Mouse (Mus musculus): ENCODE data around the gene Trim46. TPM values are rescaled to one million over a fixed set of nuclear protein-coding genes. Genes with fewer than 3 reads are reported as not detected.
A peak's percentile ranks its signal among the peaks of the same experiment; 100 is the strongest.

Gene Trim46
- polyA plus RNA-seq, 1 experiment from 2014 or later = 4.7 TPM

GRCm38 (mm10) chr3:89229276-89229675, 16.8 kb downstream of the Trim46 start:
- H3K4me3 ChIP-seq (ENCODE audit: low read length) = peak overlapping the region; percentile 53
- H3K4me1 ChIP-seq (ENCODE audit: insufficient read depth, low read length) = peaks cover 54% of the 10 kb centered on the region
- H3K27ac ChIP-seq (ENCODE audit: low read length) = peak overlapping the region; percentile 84
- H3K27me3 ChIP-seq (ENCODE audit: insufficient read depth, low read length) = peaks cover 3% of the 10 kb centered on the region; the same call in 1 of the 2 replicates
- peak overlapping the region; percentile 81 for H3K4me2 ChIP-seq (replicated peaks; ENCODE audit: low read depth, low read length)
- WGBS = 42% methylated on average over 4 of the region's 4 CpGs
- ATAC-seq (ENCODE audit: low FRiP score, low TSS enrichment) = no peak
- peak overlapping the region; percentile 55; the same call in 1 of the 2 replicates for H3K9ac ChIP-seq (replicated peaks; ENCODE audit: low read length)
- H3K9me3 ChIP-seq (ENCODE audit: low read length) = no peaks in the 10 kb centered on the region
- no peaks in the 10 kb centered on the region for H3K36me3 ChIP-seq (ENCODE audit: insufficient read depth, low read length)

GRCm38 (mm10) chr3:89228836-89229235, 17.3 kb downstream of the Trim46 start, which contains the start of gene Muc1:
Gene Muc1, plus strand, starts transcription at chr3:89229057.
- Histone ChIP-seq H3K4me2 (replicated peaks; ENCODE audit: low read depth, low read length) (peak within 1 kb of the TSS; percentile 81), H3K9ac (replicated peaks; ENCODE audit: low read length) (peak within 1 kb of the TSS; percentile 66), H3K4me3 (ENCODE audit: low read length) (peak within 1 kb of the TSS; percentile 53), H3K36me3 (ENCODE audit: insufficient read depth, low read length) (no peaks in the 10 kb centered on the region), H3K4me1 (ENCODE audit: insufficient read depth, low read length) (peaks cover 53% of the 10 kb centered on the region), H3K9me3 (ENCODE audit: low read length) (no peaks in the 10 kb centered on the region), H3K27me3 (ENCODE audit: insufficient read depth, low read length) (peaks cover 3% of the 10 kb centered on the region; the same call in 1 of the 2 replicates), H3K27ac (ENCODE audit: low read length) (peak within 1 kb of the TSS; percentile 84)
- WGBS = 20% methylated on average over 10 of the region's 10 CpGs
- peak; percentile 14 for ATAC-seq (ENCODE audit: low FRiP score, low TSS enrichment)

- H3K9ac ChIP-seq (replicated peaks; ENCODE audit: low read length) = peak overlapping the region; percentile 66
- H3K36me3 ChIP-seq (ENCODE audit: insufficient read depth, low read length) = no peaks in the 10 kb centered on the region
- H3K4me1 ChIP-seq (ENCODE audit: insufficient read depth, low read length) = peaks cover 48% of the 10 kb centered on the region
- peak overlapping the region; percentile 84 for H3K27ac ChIP-seq (ENCODE audit: low read length)
- H3K27me3 ChIP-seq (ENCODE audit: insufficient read depth, low read length) = peaks cover 3% of the 10 kb centered on the region; the same call in 1 of the 2 replicates
- peak overlapping the region; percentile 81 for H3K4me2 ChIP-seq (replicated peaks; ENCODE audit: low read depth, low read length)
- H3K9me3 ChIP-seq (ENCODE audit: low read length) = no peaks in the 10 kb centered on the region
- ATAC-seq (ENCODE audit: low FRiP score, low TSS enrichment) = peak; percentile 57
- under 1% methylated on average over 20 of the region's 20 CpGs for WGBS
- H3K4me3 ChIP-seq (ENCODE audit: low read length) = peak overlapping the region; percentile 53
These were observed 17.9 kb downstream of the Trim46 start for GRCm38 (mm10) chr3:89228180-89228549.

- Histone ChIP-seq H3K9ac (replicated peaks; ENCODE audit: low read length) (peak overlapping the region; percentile 66), H3K9me3 (ENCODE audit: low read length) (no peaks in the 10 kb centered on the region), H3K36me3 (ENCODE audit: insufficient read depth, low read length) (no peaks in the 10 kb centered on the region), H3K4me3 (ENCODE audit: low read length) (peak overlapping the region; percentile 53), H3K27ac (ENCODE audit: low read length) (peak overlapping the region; percentile 84), H3K4me1 (ENCODE audit: insufficient read depth, low read length) (peaks cover 44% of the 10 kb centered on the region), H3K27me3 (ENCODE audit: insufficient read depth, low read length) (peaks cover 3% of the 10 kb centered on the region; the same call in 1 of the 2 replicates), H3K4me2 (replicated peaks; ENCODE audit: low read depth, low read length) (peak overlapping the region; percentile 81)
- WGBS = 2% methylated on average over 41 of the region's 41 CpGs
- ATAC-seq (ENCODE audit: low FRiP score, low TSS enrichment) = peak; percentile 82
These were observed 18.6 kb downstream of the Trim46 start for GRCm38 (mm10) chr3:89227307-89228179.

GRCm38 (mm10) chr3:89226900-89227299, 19.2 kb downstream of the Trim46 start, which contains the start of gene Mtx1:
Gene Mtx1, minus strand, starts transcription at chr3:89227088.
- Histone ChIP-seq H3K4me1 (ENCODE audit: insufficient read depth, low read length) (peaks cover 43% of the 10 kb centered on the region), H3K27me3 (ENCODE audit: insufficient read depth, low read length) (peaks cover 3% of the 10 kb centered on the region; the same call in 1 of the 2 replicates), H3K9me3 (ENCODE audit: low read length) (no peaks in the 10 kb centered on the region), H3K4me2 (replicated peaks; ENCODE audit: low read depth, low read length) (peak within 1 kb of the TSS; percentile 81), H3K36me3 (ENCODE audit: insufficient read depth, low read length) (no peaks in the 10 kb centered on the region), H3K9ac (replicated peaks; ENCODE audit: low read length) (peak within 1 kb of the TSS; percentile 66), H3K4me3 (ENCODE audit: low read length) (peak within 1 kb of the TSS; percentile 53), H3K27ac (ENCODE audit: low read length) (peak within 1 kb of the TSS; percentile 84)
- 4% methylated on average over 21 of the region's 21 CpGs for WGBS
- peak; percentile 4; the same call in 1 of the 2 replicates for ATAC-seq (ENCODE audit: low FRiP score, low TSS enrichment)

GRCm38 (mm10) chr3:89226361-89226760, 19.7 kb downstream of the Trim46 start:
- H3K4me1 ChIP-seq (ENCODE audit: insufficient read depth, low read length) = peaks cover 38% of the 10 kb centered on the region
- no peaks in the 10 kb centered on the region for H3K9me3 ChIP-seq (ENCODE audit: low read length)
- H3K9ac ChIP-seq (replicated peaks; ENCODE audit: low read length) = peak overlapping the region; percentile 66; the same call in 1 of the 2 replicates

GRCm38 (mm10) chr3:89225918-89226317, 20.2 kb downstream of the Trim46 start:
- 42% methylated on average over 4 of the region's 4 CpGs for WGBS
- Histone ChIP-seq H3K27me3 (ENCODE audit: insufficient read depth, low read length) (peaks cover 3% of the 10 kb centered on the region; the same call in 1 of the 2 replicates), H3K4me2 (replicated peaks; ENCODE audit: low read depth, low read length) (peak overlapping the region; percentile 81), H3K4me1 (ENCODE audit: insufficient read depth, low read length) (peaks cover 38% of the 10 kb centered on the region), H3K27ac (ENCODE audit: low read length) (no peak overlapping the region), H3K4me3 (ENCODE audit: low read length) (no peak overlapping the region), H3K36me3 (ENCODE audit: insufficient read depth, low read length) (no peaks in the 10 kb centered on the region), H3K9me3 (ENCODE audit: low read length) (no peaks in the 10 kb centered on the region), H3K9ac (replicated peaks; ENCODE audit: low read length) (peak overlapping the region; percentile 11; the same call in 1 of the 2 replicates)
- no peak for ATAC-seq (ENCODE audit: low FRiP score, low TSS enrichment)

More at GRCm38 (mm10) chr3:89226361-89226760, 19.7 kb downstream of the Trim46 start:
- no peak overlapping the region for H3K27ac ChIP-seq (ENCODE audit: low read length)
- no peak for ATAC-seq (ENCODE audit: low FRiP score, low TSS enrichment)
- peak overlapping the region; percentile 53; the same call in 1 of the 2 replicates for H3K4me3 ChIP-seq (ENCODE audit: low read length)
- peak overlapping the region; percentile 81 for H3K4me2 ChIP-seq (replicated peaks; ENCODE audit: low read depth, low read length)
- no peaks in the 10 kb centered on the region for H3K36me3 ChIP-seq (ENCODE audit: insufficient read depth, low read length)
- H3K27me3 ChIP-seq (ENCODE audit: insufficient read depth, low read length) = peaks cover 3% of the 10 kb centered on the region; the same call in 1 of the 2 replicates
- WGBS = 38% methylated on average over 11 of the region's 11 CpGs

- Histone ChIP-seq H3K9me3 (ENCODE audit: low read length) (no peaks in the 10 kb centered on the region), H3K27me3 (ENCODE audit: insufficient read depth, low read length) (peaks cover 3% of the 10 kb centered on the region; the same call in 1 of the 2 replicates), H3K36me3 (ENCODE audit: insufficient read depth, low read length) (no peaks in the 10 kb centered on the region), H3K27ac (ENCODE audit: low read length) (no peak overlapping the region), H3K4me1 (ENCODE audit: insufficient read depth, low read length) (peaks cover 38% of the 10 kb centered on the region), H3K4me2 (replicated peaks; ENCODE audit: low read depth, low read length) (no peak overlapping the region), H3K9ac (replicated peaks; ENCODE audit: low read length) (no peak overlapping the region), H3K4me3 (ENCODE audit: low read length) (no peak overlapping the region)
- 65% methylated on average over 12 of the region's 12 CpGs for WGBS
- no peak for ATAC-seq (ENCODE audit: low FRiP score, low TSS enrichment)
These were observed 20.7 kb downstream of the Trim46 start for GRCm38 (mm10) chr3:89225321-89225815.

- Histone ChIP-seq H3K9ac (replicated peaks; ENCODE audit: low read length) (no peak overlapping the region), H3K4me3 (ENCODE audit: low read length) (no peak overlapping the region), H3K27me3 (ENCODE audit: insufficient read depth, low read length) (peaks cover 3% of the 10 kb centered on the region; the same call in 1 of the 2 replicates), H3K36me3 (ENCODE audit: insufficient read depth, low read length) (no peaks in the 10 kb centered on the region), H3K27ac (ENCODE audit: low read length) (no peak overlapping the region), H3K4me2 (replicated peaks; ENCODE audit: low read depth, low read length) (no peak overlapping the region), H3K9me3 (ENCODE audit: low read length) (no peaks in the 10 kb centered on the region), H3K4me1 (ENCODE audit: insufficient read depth, low read length) (peaks cover 35% of the 10 kb centered on the region)
- no peak for ATAC-seq (ENCODE audit: low FRiP score, low TSS enrichment)
- WGBS = 80% methylated on average over 11 of the region's 11 CpGs
These were observed 21.3 kb downstream of the Trim46 start for GRCm38 (mm10) chr3:89224796-89225195.
